Mouse (Mus musculus) liver, adult 2 months (tissue): ENCODE results near the gene Tecpr2. TPM values are rescaled to one million over a fixed set of nuclear protein-coding genes. Genes with fewer than 3 reads are reported as not detected.

Experiments
- DNase-seq: peaks from one replicate; pipeline ENCODE4 v3.0.0-alpha.2; 2011; ENCODE audit warnings: low read depth, low spot score; ENCODE audit errors: extremely low read depth
- H3K27ac ChIP-seq: fragments of 200-500 bp; replicated peaks from 2 replicates; pipeline ENCODE4 v1.5.1; 2012; ENCODE audit warnings: low read depth, mild to moderate bottlenecking, control low read depth, inconsistent platforms, low read length; ENCODE audit not compliant: insufficient read depth
- H3K27me3 ChIP-seq: fragments of 200-500 bp; 2 replicates; pipeline ENCODE4 v1.6.1; 2012; ENCODE audit warnings: mild to moderate bottlenecking, moderate library complexity, low read length, inconsistent platforms; ENCODE audit not compliant: control insufficient read depth, insufficient read depth
- H3K36me3 ChIP-seq: fragments of 200-500 bp; 2 replicates; pipeline ENCODE4 v1.6.1; 2012; ENCODE audit warnings: low read length, inconsistent platforms; ENCODE audit not compliant: control insufficient read depth, insufficient read depth
- H3K4me1 ChIP-seq: fragments of 200-500 bp; 2 replicates; pipeline ENCODE4 v1.6.1; 2011; ENCODE audit warnings: low read length; ENCODE audit not compliant: control insufficient read depth, insufficient read depth
- H3K4me3 ChIP-seq: fragments of 200-500 bp; 2 replicates; pipeline ENCODE4 v1.5.1; 2011; ENCODE audit warnings: low read depth, mild to moderate bottlenecking, control low read depth, low read length, moderate library complexity; ENCODE audit not compliant: insufficient read depth
- H3K79me2 ChIP-seq: fragments of 200-500 bp; 2 replicates; pipeline ENCODE4 v1.6.1; 2012; ENCODE audit warnings: inconsistent platforms, mild to moderate bottlenecking, low read length, moderate library complexity; ENCODE audit not compliant: control insufficient read depth, insufficient read depth
- H3K9ac ChIP-seq: fragments of 200-500 bp; 2 replicates; pipeline ENCODE4 v1.6.1; 2012; ENCODE audit warnings: low read depth, mild to moderate bottlenecking, control low read depth, inconsistent platforms, low read length
- CTCF ChIP-seq: fragments of 200-500 bp; IDR thresholded peaks from 2 replicates; pipeline ENCODE4 v1.5.1; 2011; ENCODE audit warnings: low read depth, low read length, control low read depth
- POLR2A ChIP-seq: fragments of 200-500 bp; IDR thresholded peaks from 2 replicates; pipeline ENCODE4 v1.6.1; 2011; ENCODE audit warnings: low read length, control low read depth; ENCODE audit not compliant: insufficient read depth; ENCODE audit errors: extremely low read depth
- WGBS: fragments of 180-500 bp; shearing (Covaris S2); methylation state at CpG from one replicate; pipeline ENCODE4 v1.1.7; 2018; 5-methylcytosine and 5-hydroxymethylcytosine counted together
- polyA plus RNA-seq: library from polyadenylated mRNA; depleted of rRNA; stranded (reverse); fragments of >200 nt; gene quantifications from 2 replicates; pipeline ENCODE4 v1.2.3, GENCODE M21; 2012
- total RNA-seq: library from RNA; depleted of rRNA; stranded (reverse); fragments of >200 nt; gene quantifications from 2 replicates; pipeline ENCODE4 v1.2.3, GENCODE M21; 2014

Gene Tecpr2
- total and polyA plus RNA-seq, 2 experiments = 2.5 to 3.8 TPM

DNA sequence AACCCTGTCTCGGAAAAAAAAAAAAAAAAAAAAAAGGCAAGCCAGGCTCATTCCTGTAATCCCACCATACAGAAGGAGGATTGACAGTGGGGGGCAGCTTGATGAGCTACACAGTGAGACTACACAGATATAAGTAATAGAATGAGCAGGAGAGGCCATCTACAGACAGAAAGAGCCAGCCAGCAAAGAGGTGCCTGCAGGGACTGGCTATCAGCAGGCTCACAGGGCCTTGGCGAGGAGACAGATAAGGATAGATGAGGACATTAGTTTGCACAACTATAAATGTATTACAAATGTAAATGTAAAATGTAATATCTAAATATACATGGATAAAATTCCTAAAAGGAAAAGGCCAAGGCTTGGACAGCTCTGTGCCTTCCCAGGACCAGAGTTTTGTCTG is 110.8 kb downstream of the Tecpr2 start:
- Histone ChIP-seq H3K36me3 (no peaks in the 10 kb centered on the region), H3K79me2 (no peaks in the 10 kb centered on the region), H3K4me3 (no peak overlapping the region), H3K27ac (no peak overlapping the region), H3K4me1 (no peaks in the 10 kb centered on the region), H3K27me3 (no peaks in the 10 kb centered on the region), H3K9ac (no peak overlapping the region)
- no peak for DNase-seq
- WGBS = 77% methylated on average over 2 of the region's 2 CpGs
- TF ChIP-seq POLR2A (no peak), CTCF (no peak)

GRCm38 (mm10) chr12:111000956-111001355 is 111.9 kb downstream of the Tecpr2 start:
- 90% methylated on average over 7 of the region's 7 CpGs for WGBS
- DNase-seq = no peak

DNA sequence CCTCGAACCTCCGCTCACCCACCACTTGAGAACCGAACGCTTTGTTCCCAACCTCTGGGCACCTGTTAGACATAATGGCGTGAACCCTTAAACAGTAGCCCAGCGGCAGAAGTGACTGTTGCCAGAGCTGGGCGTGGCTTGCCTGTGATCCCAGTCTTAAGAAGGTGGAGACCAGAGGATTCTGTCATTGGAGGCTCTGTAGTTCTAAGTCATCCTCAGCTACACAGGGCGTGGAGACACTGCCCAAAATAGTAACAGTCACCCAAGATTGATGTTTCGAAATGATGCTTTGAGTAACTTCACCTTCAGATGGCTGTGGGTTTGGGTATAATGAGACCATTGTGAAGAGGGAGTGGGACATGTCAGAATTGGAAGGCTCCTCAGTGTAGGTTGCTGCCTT is 115.1 kb downstream of the Tecpr2 start:
- Histone ChIP-seq H3K4me1 (no peaks in the 10 kb centered on the region; the same call in 1 of the 2 replicates), H3K79me2 (no peaks in the 10 kb centered on the region), H3K27me3 (no peaks in the 10 kb centered on the region), H3K36me3 (no peaks in the 10 kb centered on the region), H3K9ac (no peak overlapping the region), H3K27ac (no peak overlapping the region), H3K4me3 (no peak overlapping the region)
- 90% methylated on average over 9 of the region's 9 CpGs for WGBS
- no peak for DNase-seq
- TF ChIP-seq POLR2A = no peak
- TF ChIP-seq CTCF = no peak

More at GRCm38 (mm10) chr12:111000956-111001355, 111.9 kb downstream of the Tecpr2 start:
- Histone ChIP-seq H3K4me3 (no peak overlapping the region), H3K9ac (no peak overlapping the region), H3K27ac (no peak overlapping the region), H3K79me2 (no peaks in the 10 kb centered on the region), H3K36me3 (no peaks in the 10 kb centered on the region), H3K27me3 (no peaks in the 10 kb centered on the region), H3K4me1 (no peaks in the 10 kb centered on the region; the same call in 1 of the 2 replicates)
- no peak for TF ChIP-seq CTCF
- TF ChIP-seq POLR2A = no peak

DNA sequence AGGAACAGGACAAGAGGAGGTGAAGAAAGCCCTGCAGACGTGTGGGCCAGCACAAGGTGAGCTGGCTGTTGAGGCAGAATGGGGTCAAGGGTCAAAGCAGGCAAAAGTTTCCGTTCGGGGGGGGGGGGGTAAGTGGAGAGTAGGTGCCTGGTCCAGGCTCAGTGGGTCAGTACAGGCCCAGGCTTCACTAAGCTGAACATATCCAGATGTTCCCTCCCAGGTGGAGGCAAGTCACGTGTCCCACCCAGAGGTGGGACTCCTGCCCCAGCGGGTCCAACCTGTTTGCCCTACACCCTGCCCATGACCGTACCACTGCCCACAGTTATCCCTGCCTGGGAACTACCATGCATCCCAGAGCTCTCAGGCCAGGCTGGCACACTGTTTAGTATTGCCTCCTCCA is 116.7 kb downstream of the Tecpr2 start:
- H3K9ac ChIP-seq = no peak overlapping the region
- WGBS = 71% methylated on average over 6 of the region's 6 CpGs
- no peak for DNase-seq
- no peaks in the 10 kb centered on the region for H3K79me2 ChIP-seq
- H3K27ac ChIP-seq = no peak overlapping the region
- no peaks in the 10 kb centered on the region for H3K36me3 ChIP-seq
- no peaks in the 10 kb centered on the region for H3K27me3 ChIP-seq
- TF ChIP-seq CTCF (no peak), POLR2A (no peak)
- H3K4me3 ChIP-seq = no peak overlapping the region
- H3K4me1 ChIP-seq = no peaks in the 10 kb centered on the region; the same call in 1 of the 2 replicates

DNA sequence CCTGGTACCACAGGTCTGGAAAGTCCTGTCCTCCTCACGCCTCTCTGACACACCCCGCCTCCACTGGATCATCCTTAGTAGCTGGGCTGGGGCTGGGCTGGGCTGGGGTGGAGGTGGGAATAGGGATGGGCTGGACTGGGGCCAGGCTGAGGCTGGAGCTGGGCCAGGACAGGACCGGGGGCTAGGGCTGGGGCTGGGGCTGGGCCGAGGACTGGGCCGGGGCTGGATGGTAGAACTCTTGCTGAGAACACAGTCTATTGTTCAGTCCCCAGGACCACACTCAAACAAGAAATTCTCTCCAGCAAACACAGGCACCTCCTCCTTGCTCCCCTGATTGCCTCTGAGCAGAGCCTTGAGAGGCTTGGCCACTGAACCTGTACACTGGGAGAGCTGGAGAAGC is 117.3 kb downstream of the Tecpr2 start:
- DNase-seq = no peak
- TF ChIP-seq POLR2A (no peak), CTCF (no peak)
- Histone ChIP-seq H3K36me3 (no peaks in the 10 kb centered on the region), H3K4me1 (no peaks in the 10 kb centered on the region; the same call in 1 of the 2 replicates), H3K27ac (no peak overlapping the region), H3K27me3 (no peaks in the 10 kb centered on the region), H3K9ac (no peak overlapping the region), H3K4me3 (no peak overlapping the region), H3K79me2 (no peaks in the 10 kb centered on the region)
- WGBS = 88% methylated on average over 4 of the region's 5 CpGs

GRCm38 (mm10) chr12:111007134-111008103 is 118.4 kb downstream of the Tecpr2 start:
- TF ChIP-seq POLR2A (no peak), CTCF (no peak)
- no peaks in the 10 kb centered on the region for H3K36me3 ChIP-seq
- 82% methylated on average over 14 of the region's 14 CpGs for WGBS
- no peaks in the 10 kb centered on the region for H3K27me3 ChIP-seq
- H3K4me1 ChIP-seq = no peaks in the 10 kb centered on the region; the same call in 1 of the 2 replicates
- DNase-seq = peak; percentile 16
- no peaks in the 10 kb centered on the region for H3K79me2 ChIP-seq
- H3K9ac ChIP-seq = no peak overlapping the region
- H3K4me3 ChIP-seq = no peak overlapping the region
- no peak overlapping the region for H3K27ac ChIP-seq
